Mouse (Mus musculus): ENCODE data around the gene Lpp. TPM values are rescaled to one million over a fixed set of nuclear protein-coding genes. Genes with fewer than 3 reads are reported as not detected.
A peak's percentile ranks its signal among the peaks of the same experiment; 100 is the strongest.

Lpp gene
- polyA plus RNA-seq, 1 experiment from 2014 or later: 42.6 TPM

DNA sequence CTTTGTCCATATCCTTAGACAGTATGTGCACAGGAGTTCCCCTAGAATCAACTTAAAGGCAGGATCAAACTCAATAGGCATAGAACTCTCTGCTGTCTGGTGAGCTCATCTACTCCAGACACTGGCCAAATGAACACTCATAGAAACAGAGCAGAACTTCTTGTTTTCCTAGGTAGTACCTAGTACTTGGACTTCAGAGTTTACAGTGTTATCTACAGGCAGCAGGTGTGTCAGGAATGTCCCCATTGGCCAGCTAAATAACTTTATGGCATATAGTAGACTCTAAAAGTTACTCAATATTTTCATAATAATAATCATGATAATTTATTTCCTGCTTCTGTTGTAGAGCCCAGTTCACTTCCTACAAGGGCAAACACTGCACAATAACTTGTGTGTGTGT lies 16.8 kb upstream of the Lpp start:
- H3K27me3 ChIP-seq: no peaks in the 10 kb centered on the region
- H3K9ac ChIP-seq: no peak overlapping the region
- no peaks in the 10 kb centered on the region for H3K9me3 ChIP-seq (replicated peaks)
- no peaks in the 10 kb centered on the region for H3K4me1 ChIP-seq (replicated peaks)
- no peak overlapping the region for H3K4me2 ChIP-seq
- no peak overlapping the region for H3K27ac ChIP-seq
- H3K4me3 ChIP-seq: no peak overlapping the region
- H3K36me3 ChIP-seq: no peaks in the 10 kb centered on the region
- ATAC-seq (replicated peaks; ENCODE audit: insufficient number of reproducible peaks, insufficient read depth, low FRiP score, low read depth): no peak

DNA sequence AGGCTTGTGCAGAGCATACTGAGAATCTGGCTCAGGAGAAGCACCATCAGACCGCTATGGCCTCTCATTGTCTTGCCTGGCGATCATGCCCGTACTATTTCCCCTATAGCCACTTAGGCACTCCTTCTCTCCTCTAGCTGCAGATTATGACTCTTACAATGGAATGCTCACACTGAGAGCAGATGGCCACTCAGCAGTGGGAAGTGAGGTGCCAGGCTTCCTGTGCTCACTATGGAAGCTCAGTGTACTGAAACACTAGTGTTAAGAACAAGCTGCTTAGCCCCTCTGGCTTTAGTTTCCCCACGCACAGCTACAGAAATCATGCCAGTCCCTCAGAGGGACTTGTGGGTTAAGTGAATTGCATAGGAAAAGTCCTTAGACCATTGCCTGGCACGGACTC lies 2.7 kb upstream of the Lpp start:
- H3K27ac ChIP-seq: peak overlapping the region; percentile 20; the same call in 1 of the 2 replicates

DNA sequence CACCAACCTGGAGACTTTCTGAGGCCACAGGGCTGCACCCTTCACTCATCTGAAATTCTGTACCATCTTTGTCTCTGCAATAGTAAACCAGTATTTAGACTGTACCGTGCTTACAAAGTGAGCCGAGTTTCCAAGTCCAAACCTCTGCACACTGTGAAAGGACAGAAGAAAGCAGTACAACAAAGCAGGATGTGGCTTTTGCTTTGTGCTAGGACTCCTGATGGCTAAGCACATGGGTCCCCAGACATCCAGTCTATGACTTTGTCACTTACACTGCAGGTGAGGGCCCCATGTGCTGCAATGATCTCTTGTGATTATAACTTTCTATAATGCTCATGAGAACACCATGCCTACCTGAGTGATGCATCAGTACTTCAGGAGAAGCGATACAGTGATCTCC lies 2.2 kb upstream of the Lpp start:
- WGBS: 83% methylated on average over 3 of the region's 3 CpGs
- no peak overlapping the region for H3K4me2 ChIP-seq
- no peak overlapping the region for H3K9ac ChIP-seq
- no peak for ATAC-seq (replicated peaks; ENCODE audit: insufficient number of reproducible peaks, insufficient read depth, low FRiP score, low read depth)
- H3K27me3 ChIP-seq: no peaks in the 10 kb centered on the region
- no peaks in the 10 kb centered on the region for H3K36me3 ChIP-seq
- no peak overlapping the region for H3K4me3 ChIP-seq
- peaks cover 27% of the 10 kb centered on the region for H3K4me1 ChIP-seq (replicated peaks)
- H3K27ac ChIP-seq: peak overlapping the region; percentile 20; the same call in 1 of the 2 replicates
- H3K9me3 ChIP-seq (replicated peaks): no peaks in the 10 kb centered on the region

More for the DNA sequence above, 2.7 kb upstream of the Lpp start:
- whole genome bisulfite sequencing: 63% methylated on average over 5 of the region's 5 CpGs
- Histone ChIP-seq H3K9ac (no peak overlapping the region), H3K4me2 (no peak overlapping the region), H3K4me3 (no peak overlapping the region), H3K4me1 (replicated peaks) (peaks cover 24% of the 10 kb centered on the region), H3K27me3 (no peaks in the 10 kb centered on the region), H3K36me3 (no peaks in the 10 kb centered on the region), H3K9me3 (replicated peaks) (no peaks in the 10 kb centered on the region)
- no peak for ATAC-seq (replicated peaks; ENCODE audit: insufficient number of reproducible peaks, insufficient read depth, low FRiP score, low read depth)

DNA sequence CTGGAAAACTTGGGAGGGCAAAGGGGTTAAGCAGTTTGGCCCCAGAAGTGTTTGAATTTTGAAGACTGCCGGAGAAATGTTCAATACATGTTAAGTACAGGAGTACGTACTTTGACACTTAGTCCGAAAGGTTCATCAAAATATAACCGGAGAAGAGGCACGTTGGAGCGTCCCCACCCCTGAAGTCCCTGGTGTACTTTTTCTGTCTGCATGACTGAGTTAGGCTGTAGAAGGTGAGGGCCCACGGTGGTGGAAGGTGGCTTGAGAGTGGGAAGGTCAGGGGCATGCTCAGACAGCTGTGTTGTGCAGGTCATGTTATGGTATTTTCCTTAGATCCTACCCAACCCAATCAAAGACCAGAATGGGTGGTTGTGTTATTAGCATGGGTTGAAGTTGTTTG lies 1.4 kb upstream of the Lpp start:
- WGBS: 87% methylated on average over 7 of the region's 7 CpGs
- no peak overlapping the region for H3K4me3 ChIP-seq
- H3K27me3 ChIP-seq: no peaks in the 10 kb centered on the region
- H3K9me3 ChIP-seq (replicated peaks): no peaks in the 10 kb centered on the region
- H3K27ac ChIP-seq: peak overlapping the region; percentile 99
- no peak for ATAC-seq (replicated peaks; ENCODE audit: insufficient number of reproducible peaks, insufficient read depth, low FRiP score, low read depth)
- H3K9ac ChIP-seq: no peak overlapping the region
- H3K36me3 ChIP-seq: no peaks in the 10 kb centered on the region
- peaks cover 35% of the 10 kb centered on the region for H3K4me1 ChIP-seq (replicated peaks)
- H3K4me2 ChIP-seq: peak overlapping the region; percentile 81

DNA sequence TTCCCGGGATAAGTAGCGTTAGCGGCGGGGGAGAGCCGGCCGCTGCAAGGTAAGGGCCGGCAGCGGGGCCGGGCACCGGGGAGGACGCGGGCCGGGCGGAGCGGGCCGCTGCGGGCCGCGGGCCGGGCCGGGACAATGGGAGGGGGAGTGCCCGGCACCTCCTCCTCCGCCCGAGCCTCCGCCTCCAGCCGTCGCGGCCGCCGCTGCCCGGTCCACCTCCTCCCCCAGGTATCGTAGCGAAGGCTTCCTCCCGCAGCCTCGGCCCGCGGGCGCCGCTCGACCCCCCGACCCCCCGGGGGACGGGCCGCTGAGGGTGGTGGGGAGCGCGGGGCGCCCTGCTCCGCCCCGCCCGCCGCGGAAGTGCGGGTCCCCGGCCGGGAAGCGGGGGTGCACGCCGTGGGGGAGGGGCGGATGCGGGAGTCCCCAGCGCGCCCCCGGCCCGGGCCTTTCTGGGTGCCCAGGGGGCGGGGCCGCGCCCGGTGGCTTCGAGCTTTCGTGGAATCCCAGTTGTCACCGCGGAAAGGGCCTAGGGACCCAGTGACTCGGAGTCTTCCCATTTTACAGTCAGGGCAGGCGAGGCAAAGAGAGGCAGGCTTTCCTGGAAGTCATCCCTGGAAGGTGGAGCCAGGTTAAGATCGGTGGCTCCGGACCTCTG lies 376 bp downstream of the Lpp start:
- WGBS: under 1% methylated on average over 74 of the region's 76 CpGs
- H3K27me3 ChIP-seq: no peaks in the 10 kb centered on the region
- no peaks in the 10 kb centered on the region for H3K36me3 ChIP-seq

DNA sequence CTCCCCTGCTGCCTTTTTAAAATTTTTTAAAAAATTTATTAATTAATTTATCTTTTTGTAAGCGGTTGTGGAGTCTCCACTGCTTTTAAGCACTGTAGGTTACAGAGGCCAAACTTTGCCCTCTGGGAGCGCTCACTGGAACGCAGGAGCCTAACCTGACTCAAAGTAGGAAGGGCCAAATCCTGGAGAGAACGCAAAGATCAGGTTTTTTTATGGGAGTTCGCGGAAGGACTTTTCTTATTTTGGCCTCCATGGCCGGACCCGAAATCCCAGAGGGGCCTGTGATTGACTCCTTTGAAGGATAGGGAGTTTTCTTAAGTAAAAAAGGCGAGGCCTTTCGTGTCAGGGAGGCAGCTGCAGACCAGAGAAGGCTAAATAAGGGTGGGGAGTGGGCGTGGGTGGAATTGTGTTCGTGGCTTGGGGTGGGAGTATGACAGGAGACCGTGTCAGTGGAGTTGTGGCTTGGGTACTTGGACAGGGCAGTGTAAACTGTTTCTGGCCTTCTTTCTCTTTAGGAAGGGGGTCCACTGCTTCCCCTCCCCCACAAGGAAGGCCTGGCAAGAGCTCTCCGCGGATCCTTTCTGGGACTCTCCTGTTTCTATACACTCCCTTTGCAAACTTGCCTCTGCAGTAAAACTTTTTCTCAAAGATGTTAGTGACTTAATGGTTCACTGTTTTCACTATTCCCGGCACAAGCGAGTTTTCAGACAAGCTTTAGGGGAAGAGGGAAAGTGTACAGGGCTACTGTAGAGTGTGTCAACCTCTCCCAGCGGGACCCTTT lies 1.1 kb downstream of the Lpp start:
- no peaks in the 10 kb centered on the region for H3K36me3 ChIP-seq
- peaks cover 57% of the 10 kb centered on the region for H3K4me1 ChIP-seq (replicated peaks)
- no peaks in the 10 kb centered on the region for H3K9me3 ChIP-seq (replicated peaks)
- WGBS: 4% methylated on average over 18 of the region's 18 CpGs
- H3K4me2 ChIP-seq: peak overlapping the region; percentile 81
- no peak for ATAC-seq (replicated peaks; ENCODE audit: insufficient number of reproducible peaks, insufficient read depth, low FRiP score, low read depth)
- H3K4me3 ChIP-seq: peak overlapping the region; percentile 96
- no peaks in the 10 kb centered on the region for H3K27me3 ChIP-seq
- H3K9ac ChIP-seq: peak overlapping the region; percentile 97
- H3K27ac ChIP-seq: peak overlapping the region; percentile 99

More for the DNA sequence above, 376 bp downstream of the Lpp start:
- Histone ChIP-seq H3K9ac (peak overlapping the region; percentile 97), H3K27ac (peak overlapping the region; percentile 99), H3K4me2 (peak overlapping the region; percentile 81), H3K4me1 (replicated peaks) (peaks cover 52% of the 10 kb centered on the region), H3K9me3 (replicated peaks) (no peaks in the 10 kb centered on the region), H3K4me3 (peak overlapping the region; percentile 96)
- peak; percentile 74 for ATAC-seq (replicated peaks; ENCODE audit: insufficient number of reproducible peaks, insufficient read depth, low FRiP score, low read depth)

DNA sequence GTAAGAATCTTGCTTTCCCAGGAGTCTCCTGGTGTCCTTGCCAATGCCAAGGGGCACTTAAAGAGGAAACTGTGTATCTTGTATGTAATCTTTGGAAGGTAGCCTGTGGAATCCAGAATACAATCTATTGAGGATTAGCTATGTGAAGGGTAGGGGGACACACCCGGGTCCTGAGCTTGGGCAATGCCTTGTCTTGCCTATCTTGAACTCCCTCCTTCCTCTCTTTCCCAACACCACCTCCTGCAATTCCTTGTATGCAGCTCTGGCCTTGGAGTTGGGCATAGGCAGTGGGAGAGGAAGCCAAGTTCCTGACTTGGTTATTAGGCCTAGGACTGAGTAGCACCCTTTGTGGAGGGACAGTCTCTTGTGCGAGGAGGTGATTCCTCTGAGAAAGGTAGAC lies 1.8 kb downstream of the Lpp start:
- Histone ChIP-seq H3K9me3 (replicated peaks) (no peaks in the 10 kb centered on the region), H3K36me3 (no peaks in the 10 kb centered on the region), H3K27me3 (no peaks in the 10 kb centered on the region), H3K27ac (peak overlapping the region; percentile 99), H3K4me3 (peak overlapping the region; percentile 96), H3K4me2 (peak overlapping the region; percentile 81), H3K4me1 (replicated peaks) (peaks cover 57% of the 10 kb centered on the region), H3K9ac (peak overlapping the region; percentile 97)
- 61% methylated on average over 2 of the region's 2 CpGs for WGBS
- no peak for ATAC-seq (replicated peaks; ENCODE audit: insufficient number of reproducible peaks, insufficient read depth, low FRiP score, low read depth)

DNA sequence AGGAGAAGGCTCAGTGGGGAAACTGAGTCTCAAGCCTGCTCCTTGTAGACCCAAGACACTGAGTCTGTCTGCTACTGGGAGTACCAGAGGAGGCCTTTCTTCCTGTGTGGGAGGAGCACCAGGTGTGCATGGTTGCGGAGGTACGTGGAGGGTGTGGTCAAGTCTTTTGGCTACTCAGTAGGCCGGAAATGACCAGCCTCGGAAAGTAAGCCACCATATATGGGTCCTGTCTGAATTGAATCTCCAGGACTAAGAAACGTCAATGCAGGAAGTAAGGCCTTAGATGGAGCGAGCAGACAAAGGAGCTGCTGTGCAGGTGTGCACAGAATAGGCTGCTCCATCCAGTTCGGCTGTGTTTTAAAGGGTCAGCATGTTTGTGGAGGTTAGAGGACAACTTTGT lies 3.2 kb downstream of the Lpp start:
- Histone ChIP-seq H3K4me3 (no peak overlapping the region), H3K4me1 (replicated peaks) (peaks cover 49% of the 10 kb centered on the region), H3K27ac (no peak overlapping the region), H3K4me2 (no peak overlapping the region), H3K36me3 (no peaks in the 10 kb centered on the region), H3K27me3 (no peaks in the 10 kb centered on the region), H3K9me3 (replicated peaks) (no peaks in the 10 kb centered on the region), H3K9ac (no peak overlapping the region)
- 82% methylated on average over 7 of the region's 7 CpGs for WGBS
- no peak for ATAC-seq (replicated peaks; ENCODE audit: insufficient number of reproducible peaks, insufficient read depth, low FRiP score, low read depth)

DNA sequence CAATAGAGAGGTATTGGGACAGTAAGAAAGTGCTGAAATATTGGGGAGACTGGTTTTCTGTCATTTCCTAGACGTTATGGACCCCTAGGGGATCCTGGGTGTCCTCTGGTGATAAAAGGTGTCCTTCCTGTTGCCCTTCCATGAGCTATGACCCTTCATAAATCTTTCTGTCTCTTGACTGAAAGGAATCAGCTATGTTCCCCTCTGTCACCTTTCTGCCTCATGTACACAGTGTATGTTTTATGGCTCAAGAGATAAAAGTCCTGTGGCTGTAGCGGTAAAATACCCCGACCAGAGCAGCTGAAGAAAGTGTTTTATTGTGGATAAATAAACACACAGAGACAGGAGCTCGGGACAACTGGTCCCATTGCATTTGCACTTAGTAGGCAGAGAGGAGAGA lies 5.2 kb downstream of the Lpp start:
- Histone ChIP-seq H3K9ac (no peak overlapping the region), H3K4me3 (no peak overlapping the region), H3K36me3 (0 out of 2 replicates have a peak, but pooled peaks cover 3% of the 10 kb centered on the region), H3K27ac (no peak overlapping the region), H3K27me3 (no peaks in the 10 kb centered on the region), H3K9me3 (replicated peaks) (no peaks in the 10 kb centered on the region), H3K4me1 (replicated peaks) (peaks cover 45% of the 10 kb centered on the region), H3K4me2 (no peak overlapping the region)
- no peak for ATAC-seq (replicated peaks; ENCODE audit: insufficient number of reproducible peaks, insufficient read depth, low FRiP score, low read depth)
- 45% methylated on average over 4 of the region's 4 CpGs for WGBS

DNA sequence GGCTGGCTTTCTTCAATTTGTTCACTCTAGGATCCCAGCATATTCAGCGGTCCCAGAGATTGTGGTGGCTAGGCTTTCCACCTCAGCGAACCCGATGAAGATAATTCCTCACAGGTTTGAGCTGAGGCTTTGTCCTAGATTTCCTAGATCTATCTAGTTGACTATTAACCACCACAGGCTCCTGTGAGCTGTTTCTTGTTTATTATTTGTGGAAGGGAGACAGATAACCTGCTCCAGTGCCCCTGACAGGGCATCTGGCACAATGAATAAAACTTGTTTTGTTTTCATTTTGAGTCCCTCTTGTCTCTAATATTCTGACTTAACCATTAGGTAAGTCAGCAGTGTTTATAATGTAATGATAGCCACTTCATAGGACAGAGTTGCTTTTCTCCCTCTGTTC lies 5.6 kb downstream of the Lpp start:
- H3K36me3 ChIP-seq: 0 out of 2 replicates have a peak, but pooled peaks cover 5% of the 10 kb centered on the region
- no peak overlapping the region for H3K9ac ChIP-seq
- H3K4me2 ChIP-seq: no peak overlapping the region
- ATAC-seq (replicated peaks; ENCODE audit: insufficient number of reproducible peaks, insufficient read depth, low FRiP score, low read depth): no peak
- no peaks in the 10 kb centered on the region for H3K27me3 ChIP-seq
- H3K4me1 ChIP-seq (replicated peaks): peaks cover 45% of the 10 kb centered on the region
- 75% methylated on average over 3 of the region's 3 CpGs for WGBS
- H3K27ac ChIP-seq: no peak overlapping the region
- no peaks in the 10 kb centered on the region for H3K9me3 ChIP-seq (replicated peaks)
- H3K4me3 ChIP-seq: no peak overlapping the region

DNA sequence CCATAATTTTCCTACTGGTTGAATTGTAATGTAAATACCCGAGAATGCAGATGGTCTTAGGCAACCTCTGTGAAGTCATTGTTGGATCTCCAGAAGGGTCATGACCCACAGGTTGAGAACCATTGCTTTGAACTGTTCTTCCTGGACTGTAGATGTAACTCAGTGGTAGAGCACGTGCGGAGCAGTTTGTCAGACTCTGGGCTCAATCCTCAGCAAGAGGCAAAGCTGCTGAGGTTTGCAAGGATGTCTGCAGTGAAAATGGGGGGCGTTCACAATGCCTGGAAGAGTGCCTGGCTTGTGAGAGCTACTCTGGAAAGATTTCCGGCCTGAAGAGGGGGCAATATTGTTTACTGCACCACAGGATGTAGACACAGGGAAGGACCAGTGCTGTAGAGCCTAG lies 6.2 kb downstream of the Lpp start:
- no peaks in the 10 kb centered on the region for H3K27me3 ChIP-seq
- ATAC-seq (replicated peaks; ENCODE audit: insufficient number of reproducible peaks, insufficient read depth, low FRiP score, low read depth): no peak
- 64% methylated on average over 5 of the region's 5 CpGs for WGBS
- no peak overlapping the region for H3K9ac ChIP-seq
- H3K36me3 ChIP-seq: peaks cover 8% of the 10 kb centered on the region
- no peak overlapping the region for H3K27ac ChIP-seq
- no peaks in the 10 kb centered on the region for H3K9me3 ChIP-seq (replicated peaks)
- no peak overlapping the region for H3K4me3 ChIP-seq
- H3K4me2 ChIP-seq: no peak overlapping the region
- peaks cover 45% of the 10 kb centered on the region for H3K4me1 ChIP-seq (replicated peaks)

DNA sequence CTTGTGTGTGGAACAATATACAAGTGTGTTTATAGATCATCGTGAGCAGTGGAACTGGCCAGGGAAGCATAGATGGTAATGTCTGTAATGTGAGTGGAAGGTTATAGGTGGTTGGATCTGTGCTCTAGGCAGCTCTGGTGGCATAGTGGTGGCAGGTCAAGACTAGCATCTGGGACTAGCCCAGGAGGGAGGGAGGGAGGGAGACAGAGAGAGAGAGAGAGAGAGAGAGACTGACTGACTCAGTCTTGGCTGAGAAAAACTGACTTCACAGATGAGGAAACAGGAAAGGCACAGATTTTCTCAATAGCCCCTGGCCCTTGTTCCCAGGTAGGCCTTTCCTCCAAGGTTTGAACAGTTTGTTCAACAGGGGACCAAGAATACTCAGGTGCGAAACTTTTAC lies 7.5 kb downstream of the Lpp start:
- WGBS: 89% methylated on average over 2 of the region's 2 CpGs

More for the DNA sequence above, 7.5 kb downstream of the Lpp start:
- H3K36me3 ChIP-seq: peaks cover 13% of the 10 kb centered on the region
- H3K4me2 ChIP-seq: no peak overlapping the region
- ATAC-seq (replicated peaks; ENCODE audit: insufficient number of reproducible peaks, insufficient read depth, low FRiP score, low read depth): no peak
- H3K27me3 ChIP-seq: no peaks in the 10 kb centered on the region
- H3K4me3 ChIP-seq: no peak overlapping the region
- no peak overlapping the region for H3K27ac ChIP-seq
- no peaks in the 10 kb centered on the region for H3K9me3 ChIP-seq (replicated peaks)
- H3K9ac ChIP-seq: no peak overlapping the region
- H3K4me1 ChIP-seq (replicated peaks): peaks cover 34% of the 10 kb centered on the region

Measured in heart, embryonic 15.5 days (tissue).